Mouse (Mus musculus) ovary, adult 18-20 months (tissue): Measurements from ENCODE around the gene Fhdc1.

Source experiments
- DNase-seq: peaks from one replicate; pipeline ENCODE4 v3.0.0; 2022; ENCODE audit warnings: low spot score, mixed read lengths

Gene Fhdc1

DNA sequence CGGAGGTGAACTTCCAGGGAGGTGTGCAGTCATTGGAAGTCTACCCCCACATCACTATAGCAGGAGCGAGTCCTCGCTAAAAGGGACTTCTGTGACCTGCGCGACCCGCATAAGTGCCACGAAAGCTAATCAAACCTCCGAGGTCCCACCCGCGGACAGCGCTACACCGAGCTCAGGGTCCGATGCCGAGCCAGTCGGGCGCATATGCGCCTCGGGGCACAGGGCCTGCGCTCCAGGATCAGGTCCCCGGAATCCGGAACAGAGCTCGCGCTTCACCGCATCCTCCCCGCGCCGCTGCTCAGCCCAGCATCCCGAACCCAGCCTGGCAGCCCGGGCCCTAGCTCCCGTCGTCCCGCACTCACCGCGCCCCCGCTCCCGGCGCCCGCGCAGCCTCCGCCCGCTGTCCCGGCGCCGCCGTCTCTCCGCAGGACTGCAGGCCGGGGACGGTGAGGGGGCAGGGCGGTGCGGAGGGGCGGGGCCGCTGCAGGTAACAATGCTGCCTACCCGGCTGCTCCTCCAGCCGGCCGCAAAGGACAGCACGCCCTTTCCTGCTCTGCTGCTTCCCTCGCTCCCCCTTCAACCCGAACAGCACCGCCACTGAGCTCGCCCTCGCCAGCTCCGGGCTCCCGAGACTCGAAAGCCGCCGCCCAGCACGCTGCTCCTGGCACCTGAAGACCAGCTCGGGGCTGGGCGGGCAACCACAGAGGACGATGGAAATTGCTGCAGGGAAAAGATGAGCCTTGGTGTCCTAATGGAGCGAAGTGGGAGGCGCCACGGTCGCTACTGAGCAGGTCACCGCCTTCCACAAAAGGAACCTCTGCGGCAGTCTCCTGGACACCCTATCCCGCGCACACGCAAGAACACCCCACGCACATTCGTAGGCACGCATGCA, at the start of gene Fhdc1:
Fhdc1 (minus strand) TSS at position 424 of the 892 bp plus-strand sequence.
- peak; percentile 49 for DNase-seq

DNA sequence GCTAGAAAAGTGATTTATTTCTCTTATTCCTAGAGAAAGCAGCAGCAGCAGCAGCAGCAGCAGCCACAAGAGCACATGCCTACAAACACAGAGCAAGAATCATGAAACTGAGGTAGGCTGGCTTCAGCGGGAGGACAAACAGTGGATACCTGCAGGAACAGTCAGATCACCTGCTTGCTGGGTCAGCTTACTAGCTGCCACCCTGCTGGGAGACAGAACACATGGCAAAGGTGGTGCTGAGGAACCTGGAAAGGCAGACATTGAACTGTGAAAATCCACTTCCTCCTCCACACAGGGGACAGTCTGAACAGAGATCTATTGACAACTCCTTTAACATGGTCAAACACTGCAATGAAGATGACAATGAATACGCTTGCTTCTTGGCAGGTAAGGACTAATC, 48.8 kb upstream of the Fhdc1 start:
- no peak for DNase-seq

DNA sequence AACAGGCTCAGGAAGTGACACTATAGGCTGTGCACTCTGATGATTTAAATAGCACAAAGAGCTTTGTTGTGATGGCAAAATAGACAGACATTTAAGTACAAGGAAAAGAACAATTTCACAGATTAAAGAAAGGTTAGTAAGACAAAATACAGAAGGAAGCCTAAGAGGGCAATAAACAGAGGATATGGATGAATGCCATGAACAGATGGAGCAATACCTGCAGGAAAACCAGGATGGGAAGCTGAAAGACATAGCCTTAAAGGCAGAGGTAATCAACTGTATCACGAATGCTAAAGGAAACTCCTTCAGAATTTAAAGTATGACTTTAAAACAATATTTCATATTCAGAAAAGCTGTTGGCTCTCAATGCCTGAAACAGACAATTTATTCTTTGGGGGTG, 44.7 kb upstream of the Fhdc1 start:
- no peak for DNase-seq

DNA sequence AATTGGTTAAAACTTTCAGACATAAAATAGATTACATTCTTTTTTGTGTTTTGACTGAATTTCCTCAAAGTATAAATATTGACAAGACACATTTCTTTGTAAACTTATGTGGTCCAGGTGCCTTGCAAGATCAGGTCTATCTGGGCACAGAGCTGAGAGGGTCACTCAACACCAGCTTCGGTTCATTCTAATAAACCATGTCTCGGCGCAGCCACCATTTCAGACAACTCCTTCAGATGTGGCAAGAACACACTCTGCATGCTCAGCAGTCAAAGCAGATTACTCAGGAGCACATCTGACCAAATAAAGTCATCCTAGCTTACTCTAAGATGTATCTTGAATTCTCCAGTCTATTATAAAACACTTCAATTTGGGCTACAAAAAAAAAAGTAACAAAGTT, 35.9 kb upstream of the Fhdc1 start:
- no peak for DNase-seq

DNA sequence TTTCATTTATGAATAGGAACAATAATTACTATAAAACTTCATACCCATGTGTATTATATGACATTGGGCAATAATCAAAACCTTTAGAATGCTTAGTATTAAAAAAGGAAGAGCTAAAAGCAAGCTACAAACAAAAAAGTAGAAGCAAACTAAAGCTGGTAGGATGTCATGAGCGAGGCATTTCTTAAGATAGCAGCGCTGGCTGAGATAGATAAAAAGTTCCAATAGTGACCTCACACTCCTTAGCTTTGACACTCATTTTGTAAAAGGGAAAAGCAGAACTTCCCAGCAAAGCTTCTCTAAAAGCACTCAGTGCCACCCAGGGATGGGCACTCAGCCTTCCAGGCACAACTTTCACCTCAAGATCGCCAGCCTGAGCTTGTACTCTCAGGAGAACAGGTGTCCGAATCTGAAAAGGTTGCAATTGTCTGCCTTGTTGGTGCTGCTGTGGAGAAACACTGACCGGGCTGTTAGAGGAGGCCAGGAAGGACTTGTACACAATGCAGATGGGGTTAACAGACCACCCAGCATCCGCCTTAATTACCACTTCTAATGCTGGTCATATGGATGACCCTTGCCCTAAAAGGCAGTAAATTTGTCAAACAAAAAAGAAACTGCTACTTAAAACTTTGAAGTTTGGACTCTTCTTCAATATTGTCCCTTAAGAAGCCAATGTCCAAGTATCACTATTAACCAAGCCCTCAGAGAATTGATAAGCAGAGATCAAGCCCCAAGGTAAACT, 32.7 kb upstream of the Fhdc1 start:
- no peak for DNase-seq

DNA sequence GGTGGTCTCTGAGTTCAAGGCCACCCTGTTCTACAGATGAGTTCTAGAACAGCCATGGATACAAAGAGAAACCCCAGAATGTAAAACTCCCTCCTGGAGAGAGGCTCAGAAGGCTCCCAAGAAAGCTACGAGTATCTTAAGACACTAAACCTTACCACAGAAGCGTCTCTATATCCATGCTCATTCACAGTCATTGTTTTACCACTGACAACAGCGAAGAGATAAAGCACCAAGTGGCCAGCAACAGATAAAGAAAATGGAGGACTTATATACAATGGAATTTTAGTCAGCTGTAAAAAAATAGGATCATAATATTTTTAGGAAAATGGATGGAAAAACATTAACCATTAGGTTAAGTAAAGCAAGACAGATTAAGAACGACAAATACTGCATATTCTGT, 25.0 kb upstream of the Fhdc1 start:
- no peak for DNase-seq

DNA sequence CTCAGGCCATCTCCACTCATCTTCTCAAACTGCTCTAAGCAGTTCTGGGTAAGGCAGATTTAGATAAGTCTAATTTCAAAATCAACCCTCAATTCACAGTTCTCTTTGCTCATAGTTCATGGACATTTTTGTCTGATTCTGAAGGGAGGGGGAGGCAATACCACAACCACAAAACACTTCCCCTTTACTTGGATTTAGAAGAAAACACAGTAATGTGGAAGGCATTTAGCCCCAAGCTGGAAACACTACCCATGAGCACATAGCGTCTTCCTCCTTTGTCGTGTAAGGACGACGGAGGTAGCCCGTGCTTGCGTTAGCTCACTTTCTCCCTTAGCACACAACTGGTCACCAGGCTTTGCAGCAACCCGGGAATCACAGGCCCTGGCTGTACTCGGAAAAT, 24.1 kb upstream of the Fhdc1 start:
- no peak for DNase-seq

DNA sequence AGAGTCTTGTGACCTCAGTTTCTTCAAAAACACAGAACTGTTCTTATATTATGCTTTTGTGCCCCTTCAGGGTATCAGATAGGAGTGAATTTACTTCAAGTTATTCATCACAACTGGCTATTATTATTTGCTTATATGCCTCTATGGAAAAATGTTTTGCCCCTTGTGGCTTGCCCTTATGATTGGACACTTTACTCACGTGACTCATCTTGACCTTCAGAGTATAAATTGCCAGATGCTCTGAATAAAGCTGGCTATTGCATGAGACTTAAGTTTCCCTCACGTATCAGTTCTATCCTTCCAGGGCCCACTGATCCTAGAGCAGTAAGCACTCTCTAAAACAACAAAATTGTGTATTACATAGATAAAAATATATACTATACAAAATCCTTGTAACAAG, 21.9 kb upstream of the Fhdc1 start:
- no peak for DNase-seq

DNA sequence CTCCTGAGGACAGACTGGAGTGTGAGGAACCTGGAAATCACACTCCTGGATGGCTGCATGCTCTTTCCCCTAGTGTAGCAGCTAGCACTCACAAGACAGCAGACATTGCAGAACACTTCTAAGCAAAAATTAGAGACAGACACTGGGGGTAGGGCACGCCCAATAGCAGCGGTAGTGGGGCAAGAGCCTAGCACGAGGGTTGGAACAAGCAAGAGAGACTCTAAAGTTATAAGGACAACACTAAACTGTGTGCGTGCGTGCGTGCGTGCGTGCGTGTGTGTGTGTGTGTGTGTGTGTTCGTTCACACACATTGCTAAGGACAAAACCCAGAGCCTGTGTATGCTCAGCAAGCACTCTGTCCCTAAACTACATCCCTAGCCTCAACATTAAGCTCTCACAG, 20.3 kb upstream of the Fhdc1 start:
- no peak for DNase-seq

DNA sequence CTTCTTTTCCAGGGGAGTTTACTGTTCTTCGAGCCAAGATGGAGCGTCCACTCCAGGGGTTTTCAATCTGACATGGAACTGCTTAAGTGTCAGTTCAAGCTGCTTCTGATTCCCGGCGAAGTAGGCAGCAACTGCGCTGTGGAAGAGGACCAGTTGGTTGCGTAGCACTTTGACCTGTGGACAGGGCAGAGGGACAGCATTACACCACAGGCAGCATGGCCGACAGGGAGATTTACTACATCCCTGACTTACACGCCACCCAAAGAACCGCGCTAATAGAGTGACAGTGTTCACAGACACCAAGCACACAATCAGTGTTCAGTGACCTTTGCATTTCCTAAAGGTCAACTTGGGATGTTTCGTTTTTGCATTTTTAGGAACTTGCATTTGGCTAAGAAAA, 17.5 kb upstream of the Fhdc1 start:
- DNase-seq = no peak

DNA sequence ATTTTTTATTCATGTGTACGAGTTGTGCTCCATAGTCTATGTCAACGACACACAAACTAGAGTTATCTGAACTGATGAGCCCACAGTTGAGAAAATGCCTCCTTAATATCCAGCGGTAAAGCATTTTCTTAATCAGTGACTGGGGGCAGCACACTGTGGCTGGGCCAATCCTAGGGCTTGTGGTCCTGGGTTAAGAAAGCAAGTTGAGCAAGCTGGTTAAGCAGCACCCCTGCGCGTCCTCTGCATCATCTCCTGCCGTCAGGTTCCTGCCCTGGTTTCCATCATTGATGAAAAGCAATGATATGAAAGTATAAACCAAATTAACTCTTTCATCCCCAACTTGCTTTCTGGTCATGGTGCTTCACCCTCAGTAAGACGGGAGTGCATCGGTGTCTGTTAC, 12.4 kb upstream of the Fhdc1 start:
- DNase-seq = no peak

DNA sequence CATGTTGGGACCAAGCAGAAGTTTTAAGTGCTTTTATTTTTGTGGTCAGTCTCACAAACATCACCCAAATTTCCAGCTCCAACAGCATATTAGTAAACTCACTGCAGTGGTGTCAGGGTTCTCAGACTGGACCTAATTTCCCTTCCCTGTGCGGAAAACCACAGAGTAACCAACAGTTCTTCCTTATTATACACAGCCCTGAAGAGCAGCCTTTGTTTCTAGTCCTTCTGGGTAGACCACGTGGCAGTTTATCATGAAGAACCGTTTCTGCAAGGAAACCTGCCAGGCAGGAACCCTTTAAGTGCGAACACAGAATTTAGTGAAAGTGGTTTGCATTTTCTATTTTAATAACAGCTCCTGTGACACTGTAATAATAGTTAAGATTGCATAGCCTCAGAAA, 11.9 kb upstream of the Fhdc1 start:
- DNase-seq = no peak

DNA sequence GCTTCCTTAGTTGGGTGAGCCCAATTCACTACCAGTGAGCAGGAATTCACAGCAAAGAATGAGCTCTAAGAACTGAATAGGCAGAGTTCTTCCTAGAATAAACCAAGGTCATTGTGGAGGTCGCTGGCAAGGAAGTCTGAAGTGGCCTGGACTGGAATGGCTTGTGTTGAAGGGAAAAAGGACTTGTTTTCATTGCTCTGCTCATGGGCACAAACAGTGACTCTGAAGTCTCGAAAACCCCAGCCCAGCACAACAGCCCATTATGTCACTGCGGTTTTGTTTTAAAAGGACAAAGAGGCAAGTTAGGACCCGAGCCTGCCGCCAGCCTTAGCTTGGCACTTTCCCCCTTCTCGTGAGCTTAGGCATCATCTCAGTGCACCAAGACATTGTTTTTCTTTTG, 8.5 kb upstream of the Fhdc1 start:
- DNase-seq = peak; percentile 43

DNA sequence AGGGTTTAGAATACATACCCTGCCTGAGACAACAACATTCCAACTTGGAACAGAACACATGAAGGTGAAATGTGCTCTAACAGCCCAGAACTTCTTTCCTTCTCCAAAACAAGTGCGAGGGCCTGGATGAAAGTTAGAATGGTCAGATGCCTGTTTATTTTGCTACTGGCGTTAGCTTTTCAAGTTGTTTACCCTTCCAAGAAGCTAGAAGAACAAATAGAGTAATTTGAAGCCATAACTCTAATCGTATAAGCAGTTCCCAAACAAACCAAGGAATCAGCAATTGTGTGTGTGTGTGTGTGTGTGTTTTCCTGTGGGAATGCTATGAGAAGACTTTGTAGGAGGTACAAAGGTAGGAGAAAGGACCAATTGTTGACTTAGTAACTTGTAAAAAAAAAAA, 4.7 kb upstream of the Fhdc1 start:
- DNase-seq = no peak

DNA sequence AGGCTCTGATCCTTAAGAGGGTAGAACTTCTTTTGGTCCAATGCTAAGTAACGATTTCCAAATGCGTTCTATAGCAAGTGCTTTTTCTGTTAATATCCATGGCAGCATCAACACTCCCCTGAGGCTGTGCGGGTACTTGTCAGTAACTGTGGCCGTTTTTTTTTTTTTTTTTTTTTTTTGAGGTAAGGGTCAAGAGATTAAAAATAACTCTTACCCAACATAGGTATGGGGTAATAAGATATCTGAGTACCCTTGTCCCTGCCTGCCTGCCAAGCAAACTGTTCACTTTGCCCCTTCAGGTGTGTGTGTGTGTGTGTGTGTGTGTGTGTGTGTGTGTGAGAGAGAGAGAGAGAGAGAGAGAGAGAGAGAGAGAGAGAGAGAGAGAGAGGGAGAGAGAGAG, 4.1 kb upstream of the Fhdc1 start:
- DNase-seq = no peak

DNA sequence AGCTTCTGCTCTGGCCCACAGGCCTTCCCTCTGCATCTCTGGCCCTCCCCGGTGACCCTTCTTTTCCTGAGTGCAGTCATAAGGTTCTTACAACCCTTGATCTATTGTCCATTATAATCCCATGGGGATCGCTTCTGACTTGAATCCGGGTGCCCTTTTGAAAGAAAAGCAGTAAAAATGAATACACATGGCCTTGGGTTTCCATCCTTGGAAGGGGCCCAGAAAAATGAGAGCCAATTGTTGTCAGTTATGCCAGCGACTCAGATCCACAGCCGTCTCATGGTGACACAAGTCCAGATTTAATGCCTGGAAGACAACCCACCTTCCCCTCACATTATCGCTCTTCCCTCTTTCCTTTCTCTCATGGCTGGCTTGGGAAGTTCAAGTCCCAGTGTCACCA, 1.9 kb upstream of the Fhdc1 start:
- DNase-seq = no peak

DNA sequence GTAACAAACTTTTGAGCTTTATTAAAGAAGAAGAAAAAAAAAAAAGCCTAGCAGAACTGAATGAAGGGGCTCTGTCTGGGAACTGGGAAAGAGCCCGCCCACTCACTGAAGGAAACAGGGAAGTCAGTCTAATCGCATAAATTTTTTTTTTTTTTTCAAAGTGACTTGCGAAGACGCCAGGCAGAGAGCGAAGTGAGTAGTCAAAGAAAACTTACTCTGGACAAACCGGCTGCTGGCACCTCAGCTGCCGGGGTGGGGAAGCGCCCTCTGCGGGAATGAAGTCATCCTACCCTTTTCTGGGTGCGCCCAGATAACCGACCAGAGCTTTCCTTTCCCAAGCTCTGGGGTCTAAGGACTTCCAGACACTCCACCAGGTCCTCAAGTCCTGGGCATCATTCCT, 875 bp upstream of the Fhdc1 start:
- peak; percentile 45 for DNase-seq

DNA sequence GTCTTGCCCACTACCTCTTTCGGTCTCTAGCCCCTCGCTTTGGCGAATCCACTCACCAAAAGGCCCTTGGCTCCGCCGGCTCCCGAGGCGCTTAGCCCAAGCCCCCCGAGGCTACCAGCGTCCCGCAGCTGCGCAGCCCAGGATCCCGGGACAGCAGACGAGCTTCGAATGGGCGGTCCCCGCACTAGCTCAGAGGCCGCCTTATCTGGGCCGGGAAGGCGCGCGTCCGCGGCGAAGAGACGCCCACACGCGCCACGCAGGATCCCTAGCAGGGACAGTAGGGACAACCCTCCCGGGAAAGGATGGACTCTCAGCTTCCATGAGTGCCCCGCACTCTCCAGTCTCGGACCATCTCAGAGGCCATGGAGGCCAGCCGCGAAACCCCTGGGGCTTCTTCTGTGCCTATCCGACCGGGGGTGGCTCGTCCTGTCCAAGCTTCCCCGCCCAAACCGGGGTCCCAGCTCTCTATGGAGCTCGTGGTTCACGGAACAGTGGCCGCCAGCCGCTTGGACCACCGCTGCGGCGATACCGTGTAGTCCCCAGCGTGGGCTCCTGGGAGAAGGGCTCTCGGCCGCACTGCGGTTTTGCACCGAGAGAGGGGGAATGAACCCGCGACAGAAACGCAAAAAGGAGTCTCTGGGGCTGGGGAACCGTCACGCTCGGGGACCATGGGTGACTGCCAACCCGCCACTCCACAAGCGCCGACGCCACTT, 780 bp downstream of the Fhdc1 start:
- DNase-seq = peak; percentile 45

DNA sequence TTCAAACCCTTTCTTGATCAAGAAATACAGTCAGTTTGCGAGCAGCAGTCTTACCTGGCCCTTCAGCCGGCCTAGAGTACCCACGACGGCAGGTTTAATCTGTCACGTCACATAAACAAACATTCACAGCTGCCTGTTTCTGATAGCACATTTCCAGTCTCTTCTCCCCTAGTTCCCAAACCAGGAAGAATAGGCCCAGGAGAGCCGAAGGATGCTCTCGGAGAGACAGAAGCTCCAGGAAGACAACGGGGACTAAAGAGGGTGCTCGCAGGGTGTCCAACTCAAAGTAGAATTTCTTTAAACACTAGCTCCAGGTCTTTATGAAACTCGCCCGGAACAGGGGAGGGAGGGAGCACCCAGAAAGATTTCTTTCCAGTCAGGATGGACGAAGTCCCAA, 1.3 kb downstream of the Fhdc1 start:
- DNase-seq = no peak

DNA sequence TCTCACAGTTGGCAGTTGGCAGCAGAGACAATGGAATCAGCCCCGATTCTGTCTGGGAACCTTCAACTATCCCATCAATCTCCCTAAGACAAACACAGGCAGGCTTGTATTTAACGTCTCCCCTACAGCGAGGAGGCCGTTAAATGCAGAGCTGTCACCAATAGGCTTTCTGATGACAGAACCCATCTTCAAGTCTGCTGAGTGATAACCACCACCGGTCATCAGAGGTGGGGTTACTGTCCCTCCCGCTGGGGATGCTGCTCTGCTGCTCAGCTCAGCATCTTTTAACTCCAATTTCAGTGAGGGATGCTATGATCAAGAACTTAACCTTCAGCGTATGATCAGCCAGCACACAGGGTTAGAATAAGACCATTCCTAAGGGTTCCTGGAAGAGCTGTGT, 2.0 kb downstream of the Fhdc1 start:
- DNase-seq = no peak

DNA sequence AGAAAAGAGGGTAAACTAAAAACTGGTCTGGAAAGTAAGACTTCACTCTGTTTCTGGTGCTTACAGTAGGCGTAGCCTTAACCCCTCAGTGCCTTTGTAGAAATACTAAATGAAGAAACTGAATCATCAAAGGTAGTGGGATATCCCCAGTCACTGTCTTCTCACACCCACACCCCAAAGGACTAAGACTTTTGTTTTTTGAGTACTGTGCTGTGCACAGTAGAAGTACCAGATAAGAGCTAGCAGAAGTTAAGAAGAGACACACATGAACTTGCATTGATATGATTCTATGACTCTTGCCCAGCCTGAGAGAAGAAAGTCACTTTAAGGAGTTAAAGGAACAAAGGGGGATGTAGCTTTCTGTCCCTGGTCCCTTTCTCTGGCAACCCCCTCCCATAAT, 2.7 kb downstream of the Fhdc1 start:
- no peak for DNase-seq

DNA sequence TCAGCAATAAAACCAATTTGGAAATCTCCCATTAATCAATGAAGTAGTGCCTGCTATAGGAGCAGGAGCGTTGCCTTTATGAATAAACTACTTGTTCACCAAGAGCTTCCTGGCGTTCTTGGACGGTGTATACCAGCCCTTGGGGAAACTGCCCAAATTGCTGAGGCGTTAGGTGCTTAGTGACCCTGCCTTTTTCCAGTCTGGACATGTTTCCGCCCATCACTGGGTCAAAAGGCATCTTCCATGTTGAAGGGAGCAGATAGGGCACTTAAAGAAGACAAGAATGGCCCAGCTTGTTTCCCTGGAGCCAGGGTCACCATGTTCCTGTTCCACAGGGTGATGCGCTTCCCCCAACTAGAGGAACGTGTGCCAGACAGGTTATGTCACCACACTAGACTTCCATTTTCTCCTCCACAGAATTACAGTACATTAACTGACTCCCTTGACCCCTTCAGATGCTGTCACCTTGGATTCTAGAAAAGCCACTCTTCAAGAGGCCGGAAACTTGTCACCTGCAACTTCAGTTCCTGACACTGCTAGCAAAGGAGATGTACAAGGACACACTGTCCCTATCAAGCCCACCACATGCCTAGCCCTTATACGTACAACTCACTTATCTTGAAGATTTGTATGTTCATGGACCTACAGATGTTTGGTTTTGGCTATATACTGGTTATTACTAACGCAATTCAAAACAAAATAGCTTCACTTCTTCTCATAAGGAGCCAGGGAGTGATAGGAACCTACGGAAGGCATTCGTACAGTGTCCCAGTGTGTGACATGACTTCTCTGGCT, 5.1 kb downstream of the Fhdc1 start:
- no peak for DNase-seq
